Mouse (Mus musculus) limb, embryonic 14.5 days (tissue): ENCODE data around the gene Tmem200a. TPM values are rescaled to one million over a fixed set of nuclear protein-coding genes. Genes with fewer than 3 reads are reported as not detected.
"Not testable (repeated sequence)": the region's sequence is repeated elsewhere in the genome, so short reads cannot be mapped to it uniquely, and the experiment has no call there.

Experiments
- ATAC-seq: fragments of 200-750 bp; cut with Nextera tagmentation; 2 replicates; pipeline ENCODE4 v1.8.0; 2017; ENCODE audit warnings: low read depth, moderate number of reproducible peaks, moderate TSS enrichment; ENCODE audit not compliant: low FRiP score
- DNase-seq: peaks from one replicate; pipeline ENCODE4 v3.0.0-alpha.2; 2015; ENCODE audit warnings: low spot score
- H3K27ac ChIP-seq: fragments of 300-500 bp; sonication (generic); replicated peaks from 2 replicates; pipeline ENCODE4 v1.5.1; 2014; ENCODE audit warnings: low read depth, mild to moderate bottlenecking, low read length, moderate library complexity, mixed read lengths
- H3K27me3 ChIP-seq: fragments of 300-500 bp; sonication (generic); 2 replicates; pipeline ENCODE4 v1.6.1; 2014; ENCODE audit warnings: low read length, mixed read lengths; ENCODE audit not compliant: control insufficient read depth, insufficient read depth
- H3K36me3 ChIP-seq: fragments of 300-500 bp; sonication (generic); 2 replicates; pipeline ENCODE4 v1.6.1; 2014; ENCODE audit warnings: mild to moderate bottlenecking, low read length, moderate library complexity, mixed read lengths; ENCODE audit not compliant: control insufficient read depth, insufficient read depth
- H3K4me1 ChIP-seq: fragments of 300-500 bp; sonication (generic); 2 replicates; pipeline ENCODE4 v1.6.1; 2014; ENCODE audit warnings: antibody characterized with exemption, low read length, mixed read lengths; ENCODE audit not compliant: control insufficient read depth, insufficient read depth
- H3K4me2 ChIP-seq: fragments of 300-500 bp; sonication (generic); replicated peaks from 2 replicates; pipeline ENCODE4 v1.6.1; 2014; ENCODE audit warnings: low read depth, mild to moderate bottlenecking, low read length, moderate library complexity; ENCODE audit not compliant: severe bottlenecking
- H3K4me3 ChIP-seq: fragments of 300-500 bp; sonication (generic); replicated peaks from 2 replicates; pipeline ENCODE4 v1.5.1; 2014; ENCODE audit warnings: low read length
- H3K9ac ChIP-seq: fragments of 300-500 bp; sonication (generic); 2 replicates; pipeline ENCODE4 v1.6.1; 2014; ENCODE audit warnings: mild to moderate bottlenecking, low read depth, low read length, moderate library complexity; ENCODE audit not compliant: severe bottlenecking
- H3K9me3 ChIP-seq: fragments of 300-500 bp; sonication (generic); 2 replicates; pipeline ENCODE4 v1.6.1; 2016; ENCODE audit warnings: low read length; ENCODE audit not compliant: control insufficient read depth
- POLR2A ChIP-seq: fragments of 200-500 bp; IDR thresholded peaks from 2 replicates; pipeline ENCODE4 v1.8.0; 2012; ENCODE audit warnings: inconsistent platforms, mild to moderate bottlenecking, moderate library complexity, borderline replicate concordance; ENCODE audit not compliant: insufficient read depth, insufficient read length; ENCODE audit errors: extremely low read depth
- WGBS: fragments of 180-500 bp; shearing (Covaris S2); extraction: QIAGEN DNeasy Blood & Tissue Kit; methylation state at CpG from one replicate; pipeline ENCODE4 v1.1.7; 2014; 5-methylcytosine and 5-hydroxymethylcytosine counted together
- polyA plus RNA-seq, 2 experiments: library from polyadenylated mRNA; depleted of rRNA in 1 of 2; stranded (reverse) in 1 of 2; unstranded in 1 of 2; fragments of >200 nt; fragmentation: Nextera tagmentation in 1 of 2; extraction: Ambion mirVana in 1 of 2; gene quantifications; 2 replicates each; pipeline versions ENCODE4 v1.2.1 to v1.2.3; 2012 to 2014

The Tmem200a gene
- polyA plus RNA-seq, 2 experiments, result 8.2 to 11.3 TPM

- 84% methylated on average over 2 of the region's 2 CpGs for WGBS
- Histone ChIP-seq H3K4me3 (no peak overlapping the region), H3K36me3 (no peaks in the 10 kb centered on the region), H3K4me2 (no peak overlapping the region), H3K27ac (no peak overlapping the region), H3K9me3 (no peaks in the 10 kb centered on the region), H3K27me3 (no peaks in the 10 kb centered on the region), H3K9ac (no peak overlapping the region), H3K4me1 (no peaks in the 10 kb centered on the region)
- ATAC-seq, result no peak
- no peak for DNase-seq
- TF ChIP-seq POLR2A, result no peak
Observed at GRCm38 (mm10) chr10:25918103-25918502, 160.7 kb downstream of the Tmem200a start.

- Histone ChIP-seq H3K9ac (no peak overlapping the region), H3K4me2 (no peak overlapping the region), H3K4me1 (no peaks in the 10 kb centered on the region), H3K4me3 (no peak overlapping the region), H3K27ac (no peak overlapping the region), H3K36me3 (no peaks in the 10 kb centered on the region), H3K27me3 (no peaks in the 10 kb centered on the region), H3K9me3 (no peaks in the 10 kb centered on the region)
- no peak for DNase-seq
- 44% methylated on average over 6 of the region's 6 CpGs for WGBS
- ATAC-seq, result no peak
- TF ChIP-seq POLR2A, result no peak
Observed at GRCm38 (mm10) chr10:25910270-25910669, 168.6 kb downstream of the Tmem200a start.

GRCm38 (mm10) chr10:25908027-25909012 is 170.5 kb downstream of the Tmem200a start:
- Histone ChIP-seq H3K4me2 (no peak overlapping the region), H3K9me3 (no peaks in the 10 kb centered on the region), H3K4me3 (no peak overlapping the region), H3K4me1 (no peaks in the 10 kb centered on the region), H3K27ac (no peak overlapping the region), H3K27me3 (no peaks in the 10 kb centered on the region), H3K36me3 (no peaks in the 10 kb centered on the region), H3K9ac (no peak overlapping the region)
- 48% methylated on average over 10 of the region's 10 CpGs for WGBS
- ATAC-seq (no peak), DNase-seq (no peak)
- no peak for TF ChIP-seq POLR2A

GRCm38 (mm10) chr10:25894126-25894525 is 184.7 kb downstream of the Tmem200a start:
- H3K4me1 ChIP-seq, H3K4me3 ChIP-seq, H3K9ac ChIP-seq, ATAC-seq, H3K27me3 ChIP-seq, H3K27ac ChIP-seq, DNase-seq, H3K36me3 ChIP-seq, H3K9me3 ChIP-seq, H3K4me2 ChIP-seq: not testable (repeated sequence)
- WGBS, result 92% methylated on average over 5 of the region's 5 CpGs

GRCm38 (mm10) chr10:25887225-25887624 is 191.6 kb downstream of the Tmem200a start:
- ATAC-seq (no peak), DNase-seq (no peak)
- H3K27ac ChIP-seq, result no peak overlapping the region
- H3K36me3 ChIP-seq, result no peaks in the 10 kb centered on the region
- H3K4me2 ChIP-seq, result no peak overlapping the region
- no peaks in the 10 kb centered on the region for H3K4me1 ChIP-seq
- WGBS, result 41% methylated on average over 6 of the region's 6 CpGs
- H3K27me3 ChIP-seq, result no peaks in the 10 kb centered on the region
- TF ChIP-seq POLR2A, result no peak
- H3K9me3 ChIP-seq, result no peaks in the 10 kb centered on the region
- H3K4me3 ChIP-seq, result no peak overlapping the region
- H3K9ac ChIP-seq, result no peak overlapping the region
